Mouse (Mus musculus): Measurements from ENCODE around the gene Aspg.

Gene Aspg

GRCm38 (mm10) chr12:112153597-112153996, 47.1 kb downstream of the Aspg start:
- no peak for DNase-seq

GRCm38 (mm10) chr12:112154476-112154875, 48.0 kb downstream of the Aspg start:
- DNase-seq, result no peak

GRCm38 (mm10) chr12:112155218-112156051, 49.0 kb downstream of the Aspg start:
- no peak for DNase-seq

- DNase-seq, result no peak
Observed at GRCm38 (mm10) chr12:112156804-112157203, 50.3 kb downstream of the Aspg start.

- DNase-seq, result no peak
Observed at GRCm38 (mm10) chr12:112158246-112158645, 51.8 kb downstream of the Aspg start.

GRCm38 (mm10) chr12:112158784-112159183, 52.3 kb downstream of the Aspg start:
- no peak for DNase-seq

GRCm38 (mm10) chr12:112163981-112164839, 57.7 kb downstream of the Aspg start:
- no peak for DNase-seq

- no peak for DNase-seq
Observed at GRCm38 (mm10) chr12:112164840-112165219, 58.4 kb downstream of the Aspg start.

- DNase-seq, result no peak
Observed at GRCm38 (mm10) chr12:112169240-112169639, 62.8 kb downstream of the Aspg start.

- no peak for DNase-seq
Observed at GRCm38 (mm10) chr12:112170671-112171574, 64.4 kb downstream of the Aspg start.

- DNase-seq, result no peak
Observed at GRCm38 (mm10) chr12:112171657-112172056, 65.2 kb downstream of the Aspg start.

- DNase-seq, result no peak
Observed at GRCm38 (mm10) chr12:112172214-112172613, 65.7 kb downstream of the Aspg start.
